Mouse (Mus musculus) neural tube, embryonic 11.5 days (tissue): ENCODE measurements around the gene Gm6993. TPM values are rescaled to one million over a fixed set of nuclear protein-coding genes. Genes with fewer than 3 reads are reported as not detected.

Source experiments
- ATAC-seq: fragments of 200-750 bp; cut with Nextera tagmentation; 2 replicates; pipeline ENCODE4 v1.8.0; 2017; ENCODE audit warnings: moderate number of reproducible peaks, mild to moderate bottlenecking, moderate TSS enrichment, moderate library complexity; ENCODE audit not compliant: insufficient read depth, low FRiP score, low TSS enrichment
- DNase-seq: peaks from one replicate; pipeline ENCODE4 v3.0.0-alpha.2; 2015; ENCODE audit warnings: low spot score
- H3K27ac ChIP-seq: fragments of 300-500 bp; sonication (generic); 2 replicates; pipeline ENCODE4 v1.5.1; 2014; ENCODE audit warnings: low read depth, mild to moderate bottlenecking, low read length
- H3K27me3 ChIP-seq: fragments of 300-500 bp; sonication (generic); 2 replicates; pipeline ENCODE4 v1.6.1; 2014; ENCODE audit warnings: mild to moderate bottlenecking, low read length, mixed read lengths; ENCODE audit not compliant: control insufficient read depth, insufficient read depth
- H3K36me3 ChIP-seq: fragments of 300-500 bp; sonication (generic); 2 replicates; pipeline ENCODE4 v1.6.1; 2014; ENCODE audit warnings: mild to moderate bottlenecking, low read length, moderate library complexity, mixed read lengths; ENCODE audit not compliant: control insufficient read depth, insufficient read depth
- H3K4me1 ChIP-seq: fragments of 300-500 bp; sonication (generic); 2 replicates; pipeline ENCODE4 v1.6.1; 2014; ENCODE audit warnings: low read length, mixed read lengths; ENCODE audit not compliant: control insufficient read depth, insufficient read depth
- H3K4me2 ChIP-seq: fragments of 300-500 bp; sonication (generic); 2 replicates; pipeline ENCODE4 v1.6.1; 2014; ENCODE audit warnings: low read depth, mild to moderate bottlenecking, moderate library complexity
- H3K4me3 ChIP-seq: fragments of 300-500 bp; sonication (generic); 2 replicates; pipeline ENCODE4 v1.5.1; 2014; ENCODE audit warnings: low read depth, low read length
- H3K9ac ChIP-seq: fragments of 300-500 bp; sonication (generic); 2 replicates; pipeline ENCODE4 v1.6.1; 2014; ENCODE audit warnings: mild to moderate bottlenecking, low read length
- H3K9me3 ChIP-seq: fragments of 300-500 bp; sonication (generic); 2 replicates; pipeline ENCODE4 v1.6.1; 2016; ENCODE audit warnings: low read length; ENCODE audit not compliant: control insufficient read depth
- WGBS: fragments of 180-500 bp; shearing (Covaris S2); extraction: QIAGEN DNeasy Blood & Tissue Kit; methylation state at CpG from one replicate; pipeline ENCODE4 v1.1.7; 2014; 5-methylcytosine and 5-hydroxymethylcytosine counted together
- polyA plus RNA-seq: library from polyadenylated mRNA; unstranded; fragments of >200 nt; fragmentation: Nextera tagmentation; extraction: Ambion mirVana; gene quantifications from 2 replicates; pipeline ENCODE4 v1.2.1, GENCODE M21; 2014

The Gm6993 gene
- polyA plus RNA-seq, 1 experiment from 2014 or later, result not detected

DNA sequence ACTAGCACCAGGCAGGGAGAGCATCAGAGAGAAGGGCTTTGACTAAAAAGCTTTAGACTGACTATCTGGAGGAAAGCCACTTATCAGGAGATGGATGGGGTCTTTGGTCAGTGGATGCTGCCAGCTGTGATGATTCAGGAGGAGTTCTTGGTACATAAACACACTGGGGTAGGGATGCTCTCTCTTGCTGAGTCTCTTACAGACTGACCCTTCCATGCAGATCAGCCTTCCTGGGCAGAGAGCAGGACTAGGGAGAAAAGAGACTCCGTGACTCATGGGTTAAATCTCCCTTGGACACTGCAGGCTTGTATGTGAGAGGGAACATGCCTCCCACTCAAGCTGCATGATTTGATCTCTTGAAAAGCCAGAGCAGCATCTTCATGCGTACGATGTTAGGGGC is 5.6 kb downstream of the Gm6993 start:
- no peak overlapping the region for H3K9ac ChIP-seq
- no peak overlapping the region for H3K27ac ChIP-seq
- ATAC-seq (no peak), DNase-seq (no peak)
- no peaks in the 10 kb centered on the region for H3K9me3 ChIP-seq
- H3K4me3 ChIP-seq, result no peak overlapping the region
- no peak overlapping the region for H3K4me2 ChIP-seq
- WGBS, result 64% methylated on average over 3 of the region's 3 CpGs
- no peaks in the 10 kb centered on the region for H3K36me3 ChIP-seq
- no peaks in the 10 kb centered on the region for H3K27me3 ChIP-seq
- H3K4me1 ChIP-seq, result peaks cover 3% of the 10 kb centered on the region; the same call in 1 of the 2 replicates

DNA sequence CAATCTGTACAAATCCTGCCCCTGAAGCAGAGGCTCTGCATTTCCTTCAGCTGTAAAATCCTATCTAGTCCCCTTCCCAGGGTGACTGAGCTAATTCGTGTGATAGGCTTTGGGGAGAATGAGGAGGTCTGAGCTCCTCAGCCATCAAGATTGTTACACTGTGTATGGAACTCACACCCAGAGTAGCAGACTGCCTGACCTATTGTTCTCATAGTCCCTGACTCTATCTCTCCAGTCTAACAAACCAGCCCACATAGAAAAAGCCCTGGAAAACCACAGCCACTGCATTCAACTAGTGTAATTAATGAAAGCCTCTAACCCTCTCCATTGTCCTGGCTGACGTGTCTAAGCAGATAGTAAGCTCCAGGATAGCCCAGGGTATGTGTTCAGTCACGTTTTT is 6.0 kb downstream of the Gm6993 start:
- Histone ChIP-seq H3K9me3 (no peaks in the 10 kb centered on the region), H3K27ac (no peak overlapping the region), H3K4me2 (no peak overlapping the region), H3K36me3 (no peaks in the 10 kb centered on the region), H3K4me1 (peaks cover 3% of the 10 kb centered on the region; the same call in 1 of the 2 replicates), H3K4me3 (no peak overlapping the region), H3K27me3 (no peaks in the 10 kb centered on the region), H3K9ac (no peak overlapping the region)
- WGBS, result 35% methylated on average over 3 of the region's 3 CpGs
- DNase-seq (no peak), ATAC-seq (no peak)

DNA sequence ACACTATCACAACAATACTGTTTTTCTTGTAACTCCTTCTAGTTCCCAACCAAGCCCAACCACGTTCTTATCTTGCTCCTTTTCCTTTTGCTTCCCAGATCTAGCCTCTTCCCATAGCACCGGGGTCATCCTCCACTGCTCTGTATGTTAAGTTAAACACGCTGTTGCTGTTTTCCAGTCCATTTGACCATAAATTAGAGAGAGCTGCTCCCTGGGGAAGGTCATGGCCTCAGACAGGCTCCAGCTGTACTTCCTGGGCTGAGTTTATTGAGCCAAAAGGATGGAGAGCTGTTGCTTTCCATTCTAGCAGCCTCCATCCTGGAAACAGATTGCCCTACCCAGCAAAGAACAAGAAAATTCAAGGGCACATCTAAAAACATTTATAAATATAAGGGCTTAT is 7.6 kb downstream of the Gm6993 start:
- no peak for DNase-seq
- H3K4me2 ChIP-seq, result no peak overlapping the region
- peaks cover 3% of the 10 kb centered on the region; the same call in 1 of the 2 replicates for H3K4me1 ChIP-seq
- no peak overlapping the region for H3K4me3 ChIP-seq
- no peaks in the 10 kb centered on the region for H3K36me3 ChIP-seq
- WGBS, result 31% methylated on average over 3 of the region's 3 CpGs
- no peaks in the 10 kb centered on the region for H3K9me3 ChIP-seq
- H3K27me3 ChIP-seq, result no peaks in the 10 kb centered on the region
- H3K27ac ChIP-seq, result no peak overlapping the region
- ATAC-seq, result no peak
- H3K9ac ChIP-seq, result no peak overlapping the region

DNA sequence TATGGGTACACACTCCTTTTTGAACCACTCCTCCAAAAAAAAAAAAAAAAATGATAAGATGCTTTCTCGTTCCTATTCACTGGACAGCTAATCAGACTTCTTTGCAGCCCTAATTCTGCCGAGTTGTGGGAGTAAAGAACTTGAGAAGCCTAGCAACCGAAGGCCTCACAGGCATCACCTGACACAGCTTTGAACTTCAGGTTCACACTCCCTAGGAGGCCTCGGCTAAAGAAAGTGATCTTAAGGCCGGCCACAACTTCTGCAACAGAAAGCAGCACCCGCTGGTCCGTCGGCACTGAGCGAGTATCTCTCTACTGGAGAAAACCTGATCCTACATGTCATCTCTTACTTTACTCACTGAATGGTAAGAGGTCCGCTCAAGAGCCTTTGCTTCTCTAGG is 8.1 kb downstream of the Gm6993 start:
- no peak overlapping the region for H3K27ac ChIP-seq
- H3K27me3 ChIP-seq, result no peaks in the 10 kb centered on the region
- H3K9me3 ChIP-seq, result no peaks in the 10 kb centered on the region
- DNase-seq, result no peak
- peaks cover 3% of the 10 kb centered on the region; the same call in 1 of the 2 replicates for H3K4me1 ChIP-seq
- WGBS, result 34% methylated on average over 10 of the region's 10 CpGs
- H3K4me2 ChIP-seq, result no peak overlapping the region
- no peaks in the 10 kb centered on the region for H3K36me3 ChIP-seq
- no peak overlapping the region for H3K9ac ChIP-seq
- no peak overlapping the region for H3K4me3 ChIP-seq
- ATAC-seq, result no peak

DNA sequence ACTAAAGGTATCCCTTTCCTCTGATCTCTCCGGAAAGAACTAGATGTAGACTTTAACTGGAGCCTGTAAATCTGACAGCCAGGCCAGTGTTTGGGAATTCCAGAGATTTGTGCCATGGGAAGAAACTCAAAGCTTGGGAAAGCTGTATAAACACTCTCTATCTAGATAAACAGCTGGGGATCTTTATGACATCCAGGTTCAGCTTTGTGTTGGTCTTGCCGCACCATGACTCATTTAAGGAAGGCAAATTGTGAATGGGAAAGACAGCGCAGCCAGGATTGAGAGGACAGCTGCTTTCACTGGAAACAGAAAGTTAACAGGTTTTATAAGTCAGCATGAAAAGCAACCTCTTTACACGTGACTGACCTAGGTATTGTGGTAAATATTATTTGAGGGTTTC is 11.7 kb downstream of the Gm6993 start:
- no peak overlapping the region for H3K9ac ChIP-seq
- H3K9me3 ChIP-seq, result no peaks in the 10 kb centered on the region
- H3K27ac ChIP-seq, result no peak overlapping the region
- peaks cover 3% of the 10 kb centered on the region; the same call in 1 of the 2 replicates for H3K4me1 ChIP-seq
- H3K36me3 ChIP-seq, result no peaks in the 10 kb centered on the region
- no peaks in the 10 kb centered on the region for H3K27me3 ChIP-seq
- WGBS, result 46% methylated on average over 4 of the region's 4 CpGs
- H3K4me3 ChIP-seq, result no peak overlapping the region
- ATAC-seq (no peak), DNase-seq (no peak)
- H3K4me2 ChIP-seq, result no peak overlapping the region

DNA sequence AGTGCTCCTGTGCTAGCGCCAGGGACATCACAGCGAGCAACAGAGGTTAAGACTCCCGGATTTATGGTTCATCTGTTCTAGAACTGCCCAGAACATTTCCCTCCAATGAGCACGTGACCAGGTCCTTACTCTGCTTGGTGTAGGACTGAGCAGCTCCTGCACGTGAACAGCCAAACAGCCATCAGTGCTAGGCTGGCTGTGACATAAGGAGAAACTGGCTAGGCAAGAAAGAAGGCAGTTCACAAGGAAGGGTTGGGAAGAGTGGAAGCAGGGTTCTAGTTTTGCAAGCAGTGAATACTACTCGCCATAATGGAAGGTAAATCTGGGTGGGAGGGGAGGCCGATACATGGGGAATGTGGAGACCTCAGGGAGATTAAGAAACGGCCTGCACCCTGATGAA is 14.4 kb downstream of the Gm6993 start:
- DNase-seq (no peak), ATAC-seq (no peak)
- H3K27ac ChIP-seq, result no peak overlapping the region
- no peaks in the 10 kb centered on the region for H3K9me3 ChIP-seq
- H3K9ac ChIP-seq, result no peak overlapping the region
- no peak overlapping the region for H3K4me3 ChIP-seq
- no peaks in the 10 kb centered on the region for H3K27me3 ChIP-seq
- WGBS, result 89% methylated on average over 8 of the region's 8 CpGs
- H3K4me1 ChIP-seq, result no peaks in the 10 kb centered on the region
- H3K4me2 ChIP-seq, result no peak overlapping the region
- H3K36me3 ChIP-seq, result no peaks in the 10 kb centered on the region

DNA sequence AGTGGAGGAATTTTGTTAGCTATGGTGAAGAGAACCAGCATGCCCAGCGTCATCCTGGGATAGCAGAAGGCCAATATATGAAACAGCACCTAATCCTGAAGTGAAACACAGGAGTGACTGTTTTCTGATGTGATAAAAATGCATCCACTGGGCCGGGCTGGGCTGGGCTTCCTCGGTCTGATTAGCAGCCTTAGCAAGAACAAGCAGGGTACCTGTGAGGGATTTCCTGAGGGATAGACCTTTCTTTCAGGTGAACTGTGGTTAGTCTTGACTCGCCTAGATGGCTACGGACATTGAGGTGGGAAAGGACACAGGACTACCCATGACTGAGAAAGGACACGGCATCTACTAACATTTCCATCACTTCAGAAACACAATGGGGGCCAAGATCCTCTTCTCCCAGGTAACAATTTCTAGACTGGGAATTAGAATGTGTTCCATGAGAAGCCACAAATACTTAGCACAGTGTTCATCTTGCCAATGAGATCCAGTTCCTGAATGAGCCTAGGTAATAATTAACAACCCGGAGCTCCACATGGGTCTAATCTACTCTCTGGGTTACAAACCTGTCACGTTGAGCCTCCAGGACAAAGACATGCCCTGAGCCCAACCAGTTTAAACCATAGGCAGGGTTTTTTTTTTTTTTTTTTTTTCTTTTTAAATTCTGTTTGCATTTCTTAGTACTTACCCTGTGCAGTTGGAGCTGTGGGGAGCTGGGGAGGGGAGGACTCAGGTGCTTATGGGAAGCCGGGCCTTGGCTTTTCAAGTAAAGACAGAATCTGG is 15.7 kb downstream of the Gm6993 start:
- Histone ChIP-seq H3K36me3 (no peaks in the 10 kb centered on the region), H3K9me3 (no peaks in the 10 kb centered on the region), H3K4me3 (no peak overlapping the region), H3K4me1 (no peaks in the 10 kb centered on the region), H3K27me3 (no peaks in the 10 kb centered on the region), H3K27ac (no peak overlapping the region), H3K4me2 (no peak overlapping the region), H3K9ac (no peak overlapping the region)
- ATAC-seq, result no peak
- 80% methylated on average over 9 of the region's 9 CpGs for WGBS
- DNase-seq, result no peak

DNA sequence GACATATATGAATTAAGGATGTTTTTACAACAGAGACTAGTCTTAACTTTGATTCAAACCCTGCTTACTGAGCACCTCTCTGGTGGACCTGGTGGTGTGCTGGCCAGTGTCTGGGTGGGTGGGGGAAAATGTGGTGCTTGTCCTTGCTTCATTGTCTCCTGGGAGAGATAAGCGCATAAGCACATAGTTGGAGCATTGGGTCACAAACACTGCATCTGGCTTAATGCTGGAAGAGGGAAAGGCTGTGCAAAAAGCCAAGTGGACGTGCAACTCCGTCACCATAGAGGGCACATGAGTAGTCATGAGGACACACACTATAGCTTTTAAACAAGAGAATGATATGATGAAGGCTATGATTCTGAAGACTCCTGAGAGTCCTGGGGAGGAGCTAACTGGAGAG is 21.3 kb downstream of the Gm6993 start:
- Histone ChIP-seq H3K27me3 (peaks cover 30% of the 10 kb centered on the region), H3K4me3 (no peak overlapping the region), H3K36me3 (no peaks in the 10 kb centered on the region), H3K27ac (no peak overlapping the region), H3K4me1 (0 out of 2 replicates have a peak, but pooled peaks cover 3% of the 10 kb centered on the region), H3K9ac (no peak overlapping the region), H3K9me3 (no peaks in the 10 kb centered on the region), H3K4me2 (no peak overlapping the region)
- DNase-seq (no peak), ATAC-seq (no peak)
- 83% methylated on average over 3 of the region's 3 CpGs for WGBS

DNA sequence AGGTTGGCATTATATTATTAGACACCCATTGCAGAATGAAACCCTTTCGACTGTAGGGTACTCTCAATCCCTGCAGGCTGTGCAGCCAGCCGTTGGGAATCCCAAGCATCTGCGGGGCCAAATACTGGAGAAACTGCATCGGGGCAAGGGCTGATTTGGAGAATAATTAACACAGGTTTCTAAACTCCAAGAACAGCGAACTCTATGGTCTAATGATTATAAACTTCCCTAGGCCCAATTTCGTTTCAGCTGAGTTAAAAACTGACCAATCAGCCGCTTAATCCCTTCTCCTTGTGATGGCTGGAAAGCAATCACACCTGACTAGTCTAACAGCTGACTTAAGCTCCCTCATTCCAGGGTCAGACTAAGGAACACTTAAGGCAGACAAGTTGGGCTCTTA is 23.4 kb downstream of the Gm6993 start:
- Histone ChIP-seq H3K4me2 (no peak overlapping the region), H3K36me3 (no peaks in the 10 kb centered on the region), H3K4me1 (peaks cover 3% of the 10 kb centered on the region; the same call in 1 of the 2 replicates), H3K9ac (no peak overlapping the region), H3K4me3 (no peak overlapping the region), H3K27ac (no peak overlapping the region), H3K27me3 (peaks cover 36% of the 10 kb centered on the region), H3K9me3 (no peaks in the 10 kb centered on the region)
- no peak for ATAC-seq
- WGBS, result 25% methylated on average over 7 of the region's 7 CpGs
- DNase-seq, result no peak
